Mouse (Mus musculus) ES-E14 (cell line): ENCODE data around the gene Bnc2. TPM values are rescaled to one million over a fixed set of nuclear protein-coding genes. Genes with fewer than 3 reads are reported as not detected.

Experiments
- DNase-seq: peaks from one replicate; pipeline ENCODE4 v3.0.0-alpha.2; 2013; ENCODE audit warnings: low read depth, low spot score
- H3K27ac ChIP-seq: 2 replicates; pipeline ENCODE4 v1.5.1; 2012; ENCODE audit warnings: low read depth, mild to moderate bottlenecking, low read length, moderate library complexity, mixed read lengths; ENCODE audit not compliant: poor library complexity, insufficient read depth, severe bottlenecking
- H3K36me3 ChIP-seq: 2 replicates; pipeline ENCODE4 v1.6.1; 2012; ENCODE audit warnings: mild to moderate bottlenecking, low read length, moderate library complexity, mixed read lengths; ENCODE audit not compliant: control insufficient read depth, poor library complexity, insufficient read depth, severe bottlenecking
- H3K4me1 ChIP-seq, 2 experiments: fragments of 150-350 bp in 1 of 2; sonication (generic) in 1 of 2; 2 replicates each; pipeline ENCODE4 v1.6.1; 2012; ENCODE audit warnings: low read length in 2 of 2, mild to moderate bottlenecking in 1 of 2, mixed read lengths in 1 of 2; ENCODE audit not compliant: control insufficient read depth in 2 of 2, insufficient read depth in 2 of 2, poor library complexity in 1 of 2
- H3K4me3 ChIP-seq, 2 experiments: fragments of 150-350 bp in 1 of 2; sonication (generic) in 1 of 2; 2 replicates each; pipeline ENCODE4 v1.5.1; 2012; ENCODE audit warnings: low read length in 2 of 2, low read depth in 1 of 2, mild to moderate bottlenecking in 1 of 2, mixed read lengths in 1 of 2; ENCODE audit not compliant: insufficient read depth in 1 of 2, poor library complexity in 1 of 2, severe bottlenecking in 1 of 2
- H3K9ac ChIP-seq: 2 replicates; pipeline ENCODE4 v1.6.1; 2012; ENCODE audit warnings: low read depth, mild to moderate bottlenecking, low read length, mixed read lengths; ENCODE audit not compliant: poor library complexity, insufficient read depth, severe bottlenecking
- H3K9me3 ChIP-seq: fragments of 150-350 bp; sonication (generic); 2 replicates; pipeline ENCODE4 v1.6.1; 2012; ENCODE audit warnings: low read depth, mild to moderate bottlenecking, low read length; ENCODE audit not compliant: control insufficient read depth, insufficient read depth
- CHD2 ChIP-seq: IDR thresholded peaks from 2 replicates; pipeline ENCODE4 v1.6.1; 2014; ENCODE audit warnings: mild to moderate bottlenecking, low read depth, low read length, inconsistent platforms
- HCFC1 ChIP-seq: IDR thresholded peaks from 2 replicates; pipeline ENCODE4 v1.6.1; 2012; ENCODE audit warnings: low read length, inconsistent platforms, borderline replicate concordance; ENCODE audit not compliant: insufficient read depth
- MAFK ChIP-seq: IDR thresholded peaks from 2 replicates; pipeline ENCODE4 v1.6.1; 2014; ENCODE audit warnings: mild to moderate bottlenecking, low read depth, low read length, inconsistent platforms; ENCODE audit not compliant: insufficient read depth
- ZC3H11A ChIP-seq: IDR thresholded peaks from 2 replicates; pipeline ENCODE4 v1.6.1; 2012; ENCODE audit warnings: low read depth, mild to moderate bottlenecking, inconsistent platforms, low read length, borderline replicate concordance
- ZNF384 ChIP-seq: IDR thresholded peaks from 2 replicates; pipeline ENCODE4 v1.6.1; 2012; ENCODE audit warnings: low read depth, low read length, inconsistent platforms
- in situ Hi-C, 2 experiments: fragments of 600-800 bp; cut with MboI; formaldehyde crosslinking; loops; one replicate each; pipeline ENCODE4 v1.15.1; 2025; ENCODE audit warnings: low sequenced_read_pairs in 2 of 2, inconsistent platforms in 1 of 2; ENCODE audit not compliant: unreplicated experiment in 2 of 2
- total RNA-seq: library from RNA; depleted of rRNA; stranded (reverse); fragments of 300-350 nt; gene quantifications from 2 replicates; pipeline ENCODE4 v1.2.3, GENCODE M21; 2012

The Bnc2 gene
- total RNA-seq, 1 experiment, result 15.1 TPM

DNA sequence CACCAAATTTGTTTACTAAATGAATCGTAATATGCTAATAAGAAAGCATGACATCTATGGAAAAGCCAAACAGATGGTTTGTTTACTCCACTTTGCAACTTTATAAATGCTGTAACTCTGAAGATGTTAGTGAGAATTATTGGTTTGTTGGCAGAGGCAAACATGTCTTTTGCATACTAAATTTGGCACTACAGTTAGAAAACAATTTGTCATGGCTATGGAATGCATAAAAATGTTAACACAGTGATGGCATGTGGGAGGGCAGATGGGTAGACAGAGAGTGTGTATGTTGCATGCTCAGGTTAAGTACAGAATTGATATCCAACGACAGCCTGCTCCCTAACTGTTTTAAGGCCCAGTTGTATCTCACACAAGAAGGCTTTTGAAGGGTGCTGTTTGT is 392.4 kb downstream of the Bnc2 start:
- no peak for DNase-seq
- no peak for TF ChIP-seq CHD2
- TF ChIP-seq MAFK, result no peak
- no peak for TF ChIP-seq HCFC1
- no peak for TF ChIP-seq ZNF384
- TF ChIP-seq ZC3H11A, result no peak
- no peaks in the 10 kb centered on the region for H3K9me3 ChIP-seq
- in situ Hi-C loops, result no loop called here
- H3K36me3 ChIP-seq, result no peaks in the 10 kb centered on the region
- H3K9ac ChIP-seq, result no peak overlapping the region
- no peak overlapping the region for H3K27ac ChIP-seq
- no peaks in the 10 kb centered on the region for H3K4me1 ChIP-seq
- no peak overlapping the region for H3K4me3 ChIP-seq

DNA sequence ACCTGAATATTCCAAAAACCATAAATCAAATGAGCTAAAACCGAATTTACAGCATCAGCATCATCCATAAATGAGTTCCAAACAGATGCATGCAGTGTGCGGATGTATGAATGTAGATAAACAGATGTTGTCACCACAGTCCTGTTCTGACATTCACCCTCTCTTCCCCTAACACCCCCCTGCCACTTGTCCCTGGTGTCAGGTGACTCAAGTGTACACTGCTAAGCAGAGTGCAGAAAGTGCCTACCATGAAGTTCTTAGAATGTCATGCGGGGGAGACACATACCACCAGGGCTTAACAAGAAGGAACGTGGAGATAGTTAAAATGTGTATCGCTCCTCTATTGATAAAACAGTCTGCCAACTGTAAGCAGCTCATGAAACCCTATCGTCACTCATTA is 396.9 kb downstream of the Bnc2 start:
- Histone ChIP-seq H3K36me3 (0 out of 2 replicates have a peak, but pooled peaks cover 3% of the 10 kb centered on the region), H3K27ac (no peak overlapping the region), H3K4me1 (0 out of 4 replicates have a peak, but pooled peaks cover 0 to 2% of the 10 kb centered on the region in 2 experiments), H3K4me3 (no peak overlapping the region), H3K9me3 (no peaks in the 10 kb centered on the region), H3K9ac (no peak overlapping the region)
- TF ChIP-seq CHD2 (no peak), HCFC1 (no peak), ZNF384 (no peak), MAFK (no peak), ZC3H11A (no peak)
- no peak for DNase-seq
- in situ Hi-C loops, result no loop called here

DNA sequence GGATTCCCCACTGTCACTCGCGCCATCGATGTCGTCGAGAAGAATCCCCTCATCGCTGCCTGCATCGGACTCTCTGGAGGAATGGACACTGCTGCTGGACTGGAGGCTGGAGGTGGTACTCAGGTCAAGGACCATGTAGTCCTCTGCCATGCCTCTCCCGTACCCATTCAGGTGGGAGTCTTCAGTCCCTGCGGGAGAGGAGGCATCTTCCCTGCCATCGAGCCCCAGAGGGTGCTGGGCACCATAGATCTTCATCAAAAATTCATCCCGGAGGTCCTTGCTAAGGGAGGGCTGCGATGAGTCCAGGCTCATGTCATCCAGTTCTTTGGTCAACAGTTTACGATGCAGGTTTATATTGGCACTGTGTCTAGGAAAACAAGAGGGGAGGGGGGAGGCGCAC is 399.0 kb downstream of the Bnc2 start:
- no peak for DNase-seq
- Histone ChIP-seq H3K4me3 (no peak overlapping the region), H3K36me3 (0 out of 2 replicates have a peak, but pooled peaks cover 3% of the 10 kb centered on the region), H3K9ac (no peak overlapping the region), H3K9me3 (no peaks in the 10 kb centered on the region), H3K4me1 (0 out of 4 replicates have a peak, but pooled peaks cover 0 to 2% of the 10 kb centered on the region in 2 experiments), H3K27ac (no peak overlapping the region)
- no peak for TF ChIP-seq CHD2
- no peak for TF ChIP-seq ZC3H11A
- no peak for TF ChIP-seq MAFK
- no peak for TF ChIP-seq ZNF384
- TF ChIP-seq HCFC1, result no peak
- in situ Hi-C loops, result no loop called here

DNA sequence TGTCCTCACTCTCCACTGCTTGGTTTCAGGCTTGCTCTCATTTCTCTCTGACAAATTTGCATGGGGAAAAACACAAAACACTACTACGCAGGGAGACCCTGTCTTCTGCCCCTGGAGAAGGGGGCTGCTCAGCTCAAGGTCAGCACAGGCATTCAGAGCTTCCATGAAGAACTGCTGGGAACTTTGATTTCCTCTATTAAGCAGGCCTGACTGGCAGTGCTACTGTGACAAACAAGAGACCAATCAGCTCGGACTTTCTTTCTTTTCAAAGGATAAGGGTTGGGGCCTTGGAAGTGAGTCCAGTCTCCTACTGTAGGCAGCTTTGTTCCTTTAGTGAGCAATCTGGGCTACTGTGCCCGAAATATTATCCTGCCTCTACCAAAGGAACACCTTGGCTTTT is 400.9 kb downstream of the Bnc2 start:
- Histone ChIP-seq H3K36me3 (0 out of 2 replicates have a peak, but pooled peaks cover 3% of the 10 kb centered on the region), H3K4me1 (0 out of 4 replicates have a peak, but pooled peaks cover 0 to 2% of the 10 kb centered on the region in 2 experiments), H3K9ac (no peak overlapping the region), H3K9me3 (no peaks in the 10 kb centered on the region), H3K27ac (no peak overlapping the region), H3K4me3 (no peak overlapping the region)
- DNase-seq, result no peak
- in situ Hi-C loops, result no loop called here
- TF ChIP-seq ZNF384 (no peak), CHD2 (no peak)

DNA sequence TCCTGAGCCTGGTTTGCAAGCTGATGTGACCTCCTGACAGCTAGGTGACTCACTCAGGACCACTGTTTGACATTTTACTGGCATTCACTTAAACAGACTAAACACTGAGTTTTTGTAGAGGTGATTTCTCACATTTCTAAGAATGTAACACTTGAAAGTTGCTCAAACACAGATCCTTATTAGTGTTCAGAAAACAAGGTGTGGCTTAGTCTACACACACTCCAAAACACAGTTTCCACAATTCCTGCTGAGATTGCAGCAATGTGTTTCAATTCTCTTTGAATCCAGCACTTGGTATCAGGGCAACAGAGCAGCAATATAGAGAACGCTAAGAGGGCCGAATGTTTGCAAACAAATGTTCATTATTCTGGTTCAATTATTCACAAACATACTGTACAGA is 402.2 kb downstream of the Bnc2 start:
- no peaks in the 10 kb centered on the region for H3K9me3 ChIP-seq
- TF ChIP-seq ZNF384 (no peak), ZC3H11A (no peak), HCFC1 (no peak), CHD2 (no peak), MAFK (no peak)
- in situ Hi-C loops, result no loop called here
- no peak overlapping the region for H3K9ac ChIP-seq
- no peak overlapping the region for H3K27ac ChIP-seq
- DNase-seq, result no peak
- 0 out of 2 replicates have a peak, but pooled peaks cover 3% of the 10 kb centered on the region for H3K36me3 ChIP-seq
- H3K4me1 ChIP-seq, result 0 out of 4 replicates have a peak, but pooled peaks cover 0 to 2% of the 10 kb centered on the region in 2 experiments
- no peak overlapping the region for H3K4me3 ChIP-seq
